Mouse (Mus musculus) liver, embryonic 13.5 days (tissue): ENCODE measurements around the gene Cnot1. TPM values are rescaled to one million over a fixed set of nuclear protein-coding genes. Genes with fewer than 3 reads are reported as not detected.

Experiments
- ATAC-seq: fragments of 200-750 bp; cut with Nextera tagmentation; 2 replicates; pipeline ENCODE4 v1.8.0; 2017; ENCODE audit warnings: low read depth, mild to moderate bottlenecking, moderate number of reproducible peaks, moderate library complexity
- DNase-seq: peaks from one replicate; pipeline ENCODE4 v3.0.0; 2022
- H3K27ac ChIP-seq: fragments of 300-500 bp; sonication (generic); 2 replicates; pipeline ENCODE4 v1.5.1; 2015; ENCODE audit warnings: moderate library complexity, mild to moderate bottlenecking, inconsistent platforms
- H3K27me3 ChIP-seq: fragments of 300-500 bp; sonication (generic); 2 replicates; pipeline ENCODE4 v1.6.1; 2015; ENCODE audit warnings: mild to moderate bottlenecking, inconsistent platforms
- H3K36me3 ChIP-seq: fragments of 300-500 bp; sonication (generic); 2 replicates; pipeline ENCODE4 v1.6.1; 2015; ENCODE audit warnings: mild to moderate bottlenecking, inconsistent platforms
- H3K4me1 ChIP-seq: fragments of 300-500 bp; sonication (generic); replicated peaks from 2 replicates; pipeline ENCODE4 v1.6.1; 2015; ENCODE audit warnings: inconsistent platforms
- H3K4me2 ChIP-seq: fragments of 300-500 bp; sonication (generic); 2 replicates; pipeline ENCODE4 v1.6.1; 2015; ENCODE audit warnings: inconsistent platforms, mild to moderate bottlenecking, moderate library complexity
- H3K4me3 ChIP-seq: fragments of 300-500 bp; sonication (generic); replicated peaks from 2 replicates; pipeline ENCODE4 v1.5.1; 2015; ENCODE audit warnings: mild to moderate bottlenecking, inconsistent platforms
- H3K9ac ChIP-seq: fragments of 300-500 bp; sonication (generic); 2 replicates; pipeline ENCODE4 v1.6.1; 2015; ENCODE audit warnings: mild to moderate bottlenecking, inconsistent platforms
- H3K9me3 ChIP-seq: fragments of 300-500 bp; sonication (generic); replicated peaks from 2 replicates; pipeline ENCODE4 v1.6.1; 2016; ENCODE audit warnings: inconsistent platforms
- WGBS: fragments of 180-500 bp; shearing (Covaris S2); methylation state at CpG from one replicate; pipeline ENCODE4 v1.1.7; 2015; ENCODE audit not compliant: insufficient replicate concordance; 5-methylcytosine and 5-hydroxymethylcytosine counted together
- polyA plus RNA-seq: library from polyadenylated mRNA; unstranded; fragments of >200 nt; fragmentation: Nextera tagmentation; extraction: Ambion mirVana; gene quantifications from 2 replicates; pipeline ENCODE4 v1.2.1, GENCODE M21; 2015

The Cnot1 gene
- polyA plus RNA-seq, 1 experiment from 2014 or later: 24.5 TPM

- no peak overlapping the region for H3K4me2 ChIP-seq
- no peak overlapping the region for H3K27ac ChIP-seq
- DNase-seq: no peak
- H3K4me1 ChIP-seq: 0 out of 2 replicates have a peak, but pooled peaks cover 8% of the 10 kb centered on the region
- no peak overlapping the region for H3K9ac ChIP-seq
- H3K27me3 ChIP-seq: no peaks in the 10 kb centered on the region
- WGBS: 58% methylated on average over 6 of the region's 6 CpGs
- H3K9me3 ChIP-seq: no peaks in the 10 kb centered on the region
- no peaks in the 10 kb centered on the region for H3K36me3 ChIP-seq
- no peak overlapping the region for H3K4me3 ChIP-seq
- ATAC-seq: no peak
These were observed 8.9 kb upstream of the Cnot1 start for GRCm38 (mm10) chr8:95816044-95816708.

GRCm38 (mm10) chr8:95810184-95810591 lies 2.9 kb upstream of the Cnot1 start:
- no peak overlapping the region for H3K9ac ChIP-seq
- H3K4me3 ChIP-seq: no peak overlapping the region
- no peaks in the 10 kb centered on the region for H3K27me3 ChIP-seq
- no peak for ATAC-seq
- 45% methylated on average over 3 of the region's 3 CpGs for WGBS
- peaks cover 31% of the 10 kb centered on the region for H3K4me1 ChIP-seq
- H3K4me2 ChIP-seq: no peak overlapping the region
- no peaks in the 10 kb centered on the region for H3K36me3 ChIP-seq
- no peak for DNase-seq
- no peaks in the 10 kb centered on the region for H3K9me3 ChIP-seq
- H3K27ac ChIP-seq: no peak overlapping the region

DNA sequence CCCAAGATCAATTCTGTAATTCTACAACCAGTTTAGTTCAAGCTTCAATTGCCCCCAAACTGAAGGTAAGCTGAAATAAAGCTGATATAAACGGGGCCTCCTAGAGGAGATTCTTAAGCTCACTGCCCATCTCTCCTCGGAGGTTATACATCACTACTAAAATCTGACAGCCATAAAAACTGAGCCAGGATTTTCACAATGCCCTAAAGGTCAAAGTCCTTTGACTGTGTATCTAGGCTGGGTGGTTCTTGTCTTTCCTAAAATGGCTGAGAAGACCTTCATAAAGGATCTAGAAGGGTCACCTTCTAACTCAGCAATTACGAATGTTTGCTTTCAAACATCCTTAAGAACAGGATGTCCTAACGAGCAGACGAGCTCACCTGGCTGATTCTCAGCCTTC lies 1.9 kb upstream of the Cnot1 start:
- ATAC-seq (no peak), DNase-seq (no peak)
- Histone ChIP-seq H3K9ac (no peak overlapping the region), H3K27ac (no peak overlapping the region), H3K9me3 (no peaks in the 10 kb centered on the region), H3K4me1 (peaks cover 42% of the 10 kb centered on the region), H3K36me3 (peaks cover 9% of the 10 kb centered on the region; the same call in 1 of the 2 replicates), H3K4me3 (no peak overlapping the region), H3K4me2 (no peak overlapping the region), H3K27me3 (no peaks in the 10 kb centered on the region)
- 80% methylated on average over 5 of the region's 5 CpGs for WGBS

DNA sequence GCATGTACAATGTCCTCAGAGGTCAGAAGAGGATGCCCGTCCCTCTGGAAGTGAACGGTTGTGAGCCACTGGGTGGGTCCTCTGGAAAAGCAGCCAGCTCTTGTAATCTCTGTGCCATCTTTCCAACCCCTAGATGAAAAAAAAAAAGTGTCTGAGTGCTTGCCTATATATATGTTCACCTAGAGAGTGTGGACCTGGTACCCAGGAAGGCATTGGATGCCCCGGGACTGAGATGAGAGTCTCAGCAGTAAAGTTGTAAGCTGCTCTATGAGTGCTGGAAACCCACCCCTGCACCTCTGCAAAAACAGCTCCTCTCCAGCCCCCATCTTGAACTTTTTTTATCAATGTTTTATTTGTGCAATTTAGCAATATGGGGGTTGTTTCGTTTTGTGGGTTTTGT lies 1.4 kb upstream of the Cnot1 start:
- WGBS: 72% methylated on average over 4 of the region's 4 CpGs
- no peaks in the 10 kb centered on the region for H3K27me3 ChIP-seq
- H3K9me3 ChIP-seq: no peaks in the 10 kb centered on the region
- peak overlapping the region; percentile 83 for H3K4me2 ChIP-seq
- ATAC-seq (no peak), DNase-seq (no peak)
- H3K4me3 ChIP-seq: 0 out of 2 replicates have a peak overlapping the region, but pooled peaks have one; percentile 99
- H3K27ac ChIP-seq: no peak overlapping the region
- H3K4me1 ChIP-seq: peaks cover 47% of the 10 kb centered on the region
- H3K9ac ChIP-seq: no peak overlapping the region
- H3K36me3 ChIP-seq: peaks cover 13% of the 10 kb centered on the region; the same call in 1 of the 2 replicates

GRCm38 (mm10) chr8:95807861-95808260 lies 597 bp upstream of the Cnot1 start:
- Histone ChIP-seq H3K4me3 (peak overlapping the region; percentile 99), H3K36me3 (peaks cover 17% of the 10 kb centered on the region; the same call in 1 of the 2 replicates), H3K9me3 (no peaks in the 10 kb centered on the region), H3K27me3 (no peaks in the 10 kb centered on the region), H3K4me2 (peak overlapping the region; percentile 83), H3K9ac (peak overlapping the region; percentile 72), H3K27ac (peak overlapping the region; percentile 91), H3K4me1 (peaks cover 55% of the 10 kb centered on the region)
- DNase-seq (peak; percentile 84), ATAC-seq (peak; percentile 82)
- WGBS: 1% methylated on average over 20 of the region's 20 CpGs

GRCm38 (mm10) chr8:95806461-95807191 lies 638 bp downstream of the Cnot1 start:
- under 1% methylated on average over 64 of the region's 69 CpGs for WGBS

GRCm38 (mm10) chr8:95805482-95805881 lies 1.8 kb downstream of the Cnot1 start:
- Histone ChIP-seq H3K4me1 (peaks cover 75% of the 10 kb centered on the region), H3K9ac (peak overlapping the region; percentile 97)
- ATAC-seq: no peak

More at GRCm38 (mm10) chr8:95806461-95807191, 638 bp downstream of the Cnot1 start:
- Histone ChIP-seq H3K9ac (peak overlapping the region; percentile 97), H3K9me3 (no peaks in the 10 kb centered on the region), H3K4me3 (peak overlapping the region; percentile 99), H3K4me1 (peaks cover 66% of the 10 kb centered on the region), H3K36me3 (peaks cover 26% of the 10 kb centered on the region), H3K27ac (peak overlapping the region; percentile 89), H3K4me2 (peak overlapping the region; percentile 95), H3K27me3 (no peaks in the 10 kb centered on the region)
- ATAC-seq (no peak), DNase-seq (peak; percentile 39)

GRCm38 (mm10) chr8:95802231-95802630 lies 5.0 kb downstream of the Cnot1 start:
- no peak overlapping the region for H3K4me3 ChIP-seq
- no peak for DNase-seq
- H3K9me3 ChIP-seq: no peaks in the 10 kb centered on the region
- no peak overlapping the region for H3K4me2 ChIP-seq
- no peak for ATAC-seq
- peaks cover 59% of the 10 kb centered on the region for H3K36me3 ChIP-seq
- H3K27me3 ChIP-seq: no peaks in the 10 kb centered on the region
- H3K27ac ChIP-seq: no peak overlapping the region
- no peak overlapping the region for H3K9ac ChIP-seq
- 52% methylated on average over 8 of the region's 8 CpGs for WGBS
- H3K4me1 ChIP-seq: peaks cover 73% of the 10 kb centered on the region

More at GRCm38 (mm10) chr8:95805482-95805881, 1.8 kb downstream of the Cnot1 start:
- Histone ChIP-seq H3K27ac (0 out of 2 replicates have a peak overlapping the region, but pooled peaks have one; percentile 89), H3K27me3 (no peaks in the 10 kb centered on the region), H3K9me3 (no peaks in the 10 kb centered on the region), H3K4me3 (peak overlapping the region; percentile 99), H3K4me2 (peak overlapping the region; percentile 95), H3K36me3 (peaks cover 34% of the 10 kb centered on the region)
- WGBS: 36% methylated on average over 2 of the region's 2 CpGs
- DNase-seq: no peak

- peaks cover 73% of the 10 kb centered on the region for H3K4me1 ChIP-seq
- H3K4me2 ChIP-seq: no peak overlapping the region
- H3K4me3 ChIP-seq: no peak overlapping the region
- peaks cover 65% of the 10 kb centered on the region for H3K36me3 ChIP-seq
- no peak overlapping the region for H3K9ac ChIP-seq
- no peak overlapping the region for H3K27ac ChIP-seq
- DNase-seq: no peak
- H3K9me3 ChIP-seq: no peaks in the 10 kb centered on the region
- H3K27me3 ChIP-seq: no peaks in the 10 kb centered on the region
- ATAC-seq: no peak
- WGBS: 67% methylated on average over 1 of the region's 1 CpGs
These were observed 5.7 kb downstream of the Cnot1 start for GRCm38 (mm10) chr8:95801476-95802064.

GRCm38 (mm10) chr8:95800353-95800752 lies 6.9 kb downstream of the Cnot1 start:
- Histone ChIP-seq H3K4me1 (peaks cover 62% of the 10 kb centered on the region), H3K9me3 (no peaks in the 10 kb centered on the region), H3K9ac (no peak overlapping the region), H3K36me3 (peaks cover 72% of the 10 kb centered on the region), H3K27ac (no peak overlapping the region), H3K27me3 (no peaks in the 10 kb centered on the region), H3K4me3 (no peak overlapping the region), H3K4me2 (no peak overlapping the region)
- no peak for ATAC-seq
- 67% methylated on average over 3 of the region's 3 CpGs for WGBS
- DNase-seq: no peak

DNA sequence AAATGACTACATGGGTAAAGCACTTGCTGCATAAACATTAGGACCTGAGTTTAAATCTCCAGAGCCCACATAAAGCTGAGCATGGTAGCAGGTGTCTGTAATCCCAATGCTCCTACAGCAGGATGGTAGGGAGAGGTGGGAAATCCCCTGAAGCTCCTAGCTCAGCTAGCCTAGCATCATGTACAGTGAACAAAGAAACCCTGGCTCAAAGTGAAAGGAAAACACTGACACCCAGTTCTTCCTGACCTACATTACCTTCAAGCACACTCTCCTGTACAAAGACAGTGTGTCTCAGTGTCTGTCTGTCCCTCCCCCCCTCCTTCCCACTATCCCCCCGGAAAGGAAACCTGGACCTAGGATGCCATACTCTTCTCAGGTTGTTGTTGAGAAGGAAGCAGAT lies 7.4 kb downstream of the Cnot1 start:
- no peak overlapping the region for H3K4me3 ChIP-seq

More for the DNA sequence above, 7.4 kb downstream of the Cnot1 start:
- H3K4me1 ChIP-seq: peaks cover 58% of the 10 kb centered on the region
- peaks cover 70% of the 10 kb centered on the region for H3K36me3 ChIP-seq
- ATAC-seq: no peak
- no peak for DNase-seq
- H3K27ac ChIP-seq: no peak overlapping the region; the same call in 1 of the 2 replicates
- no peaks in the 10 kb centered on the region for H3K9me3 ChIP-seq
- no peak overlapping the region for H3K9ac ChIP-seq
- no peaks in the 10 kb centered on the region for H3K27me3 ChIP-seq
- WGBS: 75% methylated on average over 1 of the region's 1 CpGs
- H3K4me2 ChIP-seq: no peak overlapping the region
